Mouse (Mus musculus) CH12.LX (cell line): Measurements from ENCODE around the gene Tnip3. TPM values are rescaled to one million over a fixed set of nuclear protein-coding genes. Genes with fewer than 3 reads are reported as not detected.
A peak's percentile ranks its signal among the peaks of the same experiment; 100 is the strongest.

ENCODE experiments used
- DNase-seq: peaks from one replicate; pipeline ENCODE4 v3.0.0-alpha.2; 2013; ENCODE audit errors: extremely low read depth
- H3K27ac ChIP-seq: 2 replicates; pipeline ENCODE4 v1.5.1; 2012; ENCODE audit warnings: low read depth, mild to moderate bottlenecking, control low read depth, moderate library complexity; ENCODE audit not compliant: insufficient read depth
- H3K27me3 ChIP-seq: replicated peaks from 2 replicates; pipeline ENCODE3; 2012; ENCODE audit warnings: inconsistent platforms
- H3K36me3 ChIP-seq, 2 experiments: replicated peaks in 1 of 2; 2 replicates each; pipeline versions ENCODE3 to v1.6.1; 2012; ENCODE audit warnings: inconsistent platforms in 1 of 2, low read length in 1 of 2, mild to moderate bottlenecking in 1 of 2, mixed read lengths in 1 of 2, moderate library complexity in 1 of 2; ENCODE audit not compliant: control insufficient read depth in 1 of 2, insufficient read depth in 1 of 2
- H3K4me1 ChIP-seq, 2 experiments: 2 replicates each; pipeline ENCODE4 v1.6.1; 2012; ENCODE audit warnings: inconsistent platforms in 1 of 2, moderate library complexity in 1 of 2; ENCODE audit not compliant: insufficient read depth in 2 of 2, control insufficient read depth in 1 of 2
- H3K4me2 ChIP-seq: 2 replicates; pipeline ENCODE4 v1.6.1; 2012; ENCODE audit warnings: low read depth, mild to moderate bottlenecking, control low read depth; ENCODE audit not compliant: poor library complexity, insufficient read depth, severe bottlenecking
- H3K4me3 ChIP-seq, 3 experiments: fragments of 150-350 bp in 1 of 3; sonication (generic) in 1 of 3; replicated peaks in 1 of 3; 2 replicates each; pipeline versions ENCODE3 to v1.5.1; 2011 to 2012; ENCODE audit warnings: low read depth in 2 of 3, low read length in 2 of 3, mild to moderate bottlenecking in 2 of 3, moderate library complexity in 2 of 3, control low read depth in 1 of 3, improper control_type of control experiment in 1 of 3, inconsistent platforms in 1 of 3, mixed read lengths in 1 of 3; ENCODE audit not compliant: poor library complexity in 1 of 3
- H3K79me2 ChIP-seq: replicated peaks from 2 replicates; pipeline ENCODE4 v1.6.1; 2012; ENCODE audit warnings: mild to moderate bottlenecking, moderate library complexity; ENCODE audit not compliant: control insufficient read depth, poor library complexity, insufficient read depth, severe bottlenecking; ENCODE audit errors: extremely low read depth
- H3K9ac ChIP-seq: 2 replicates; pipeline ENCODE4 v1.6.1; 2012; ENCODE audit warnings: low read depth, mild to moderate bottlenecking, control low read depth, moderate library complexity; ENCODE audit not compliant: insufficient read depth
- H3K9me3 ChIP-seq: replicated peaks from 2 replicates; pipeline ENCODE3; 2012; ENCODE audit warnings: low read length, inconsistent platforms, mixed read lengths
- BHLHE40 ChIP-seq: IDR thresholded peaks from 2 replicates; pipeline ENCODE4 v1.6.1; 2011; ENCODE audit warnings: mild to moderate bottlenecking, low read depth, low read length, improper control_type of control experiment
- CHD1 ChIP-seq: IDR thresholded peaks from 2 replicates; pipeline ENCODE4 v1.6.1; 2012; ENCODE audit warnings: low read depth, low read length, improper control_type of control experiment, inconsistent platforms
- CHD2 ChIP-seq: IDR thresholded peaks from 2 replicates; pipeline ENCODE4 v1.6.1; 2011; ENCODE audit warnings: low read length, improper control_type of control experiment
- CTCF ChIP-seq, 2 experiments: IDR thresholded peaks in 1 of 2; conservative IDR thresholded peaks in 1 of 2; 2 replicates each; pipeline ENCODE4 v1.5.1; 2011 to 2012; ENCODE audit warnings: low read depth in 2 of 2, low read length in 2 of 2, improper control_type of control experiment in 1 of 2, inconsistent platforms in 1 of 2, mild to moderate bottlenecking in 1 of 2, moderate library complexity in 1 of 2
- E2F4 ChIP-seq: IDR thresholded peaks from 2 replicates; pipeline ENCODE4 v1.6.1; 2011; ENCODE audit warnings: low read depth, low read length, improper control_type of control experiment; ENCODE audit not compliant: insufficient replicate concordance
- ETS1 ChIP-seq: conservative IDR thresholded peaks from 2 replicates; pipeline ENCODE4 v1.6.1; 2012; ENCODE audit warnings: low read depth, mild to moderate bottlenecking, inconsistent platforms, low read length, improper control_type of control experiment, moderate library complexity
- MAX ChIP-seq: IDR thresholded peaks from 2 replicates; pipeline ENCODE4 v1.6.1; 2011; ENCODE audit warnings: low read length, improper control_type of control experiment
- MXI1 ChIP-seq: IDR thresholded peaks from 2 replicates; pipeline ENCODE4 v1.6.1; 2011; ENCODE audit warnings: mild to moderate bottlenecking, low read depth, low read length, improper control_type of control experiment
- NRF1 ChIP-seq: IDR thresholded peaks from 2 replicates; pipeline ENCODE4 v1.6.1; 2014; ENCODE audit warnings: low read depth, mild to moderate bottlenecking, inconsistent platforms, low read length, improper control_type of control experiment, moderate library complexity
- POLR2A ChIP-seq: IDR thresholded peaks from 2 replicates; pipeline ENCODE4 v1.6.1; 2011; ENCODE audit warnings: low read depth, mild to moderate bottlenecking, improper control_type of control experiment, low read length
- RAD21 ChIP-seq: IDR thresholded peaks from 2 replicates; pipeline ENCODE4 v1.6.1; 2011; ENCODE audit warnings: low read depth, mild to moderate bottlenecking, low read length, improper control_type of control experiment, moderate library complexity
- SMC3 ChIP-seq: IDR thresholded peaks from 2 replicates; pipeline ENCODE4 v1.6.1; 2011; ENCODE audit warnings: low read depth, low read length, improper control_type of control experiment
- TBP ChIP-seq: conservative IDR thresholded peaks from 2 replicates; pipeline ENCODE4 v1.6.1; 2011; ENCODE audit warnings: low read depth, low read length, improper control_type of control experiment
- TCF12 ChIP-seq: IDR thresholded peaks from 2 replicates; pipeline ENCODE4 v1.6.1; 2014; ENCODE audit warnings: low read depth, mild to moderate bottlenecking, inconsistent platforms, low read length, improper control_type of control experiment
- UBTF ChIP-seq: IDR thresholded peaks from 2 replicates; pipeline ENCODE4 v1.6.1; 2012; ENCODE audit warnings: low read depth, mild to moderate bottlenecking, inconsistent platforms, low read length, improper control_type of control experiment, moderate library complexity
- ZC3H11A ChIP-seq: IDR thresholded peaks from 2 replicates; pipeline ENCODE4 v1.6.1; 2012; ENCODE audit warnings: low read depth, mild to moderate bottlenecking, inconsistent platforms, low read length, improper control_type of control experiment
- ZNF384 ChIP-seq: IDR thresholded peaks from 2 replicates; pipeline ENCODE4 v1.6.1; 2012; ENCODE audit warnings: low read depth, low read length, improper control_type of control experiment, inconsistent platforms
- dilution Hi-C: fragments of 300-500 bp; cut with MboI; formaldehyde crosslinking; loops from 2 replicates; pipeline ENCODE4 v1.14.3; 2020; ENCODE audit warnings: low sequenced_read_pairs; ENCODE audit not compliant: extremely low pct_unique_long_range_greater_than_20kb, extremely low pct_ligation_motif_present
- in situ Hi-C: fragments of 300-500 bp; cut with MboI; formaldehyde crosslinking; loops from 3 replicates; pipeline ENCODE4 v1.14.3; 2019; ENCODE audit warnings: low sequenced_read_pairs, low pct_ligation_motif_present, low pct_unique_long_range_greater_than_20kb, mixed read lengths
- polyA plus RNA-seq: library from polyadenylated mRNA; unstranded; fragments of >175 nt; gene quantifications from 2 replicates; pipeline ENCODE4 v1.2.1, GENCODE M21; 2012; ENCODE audit warnings: low read depth; ENCODE audit not compliant: insufficient read length
- total RNA-seq, 2 experiments: library from RNA; depleted of rRNA; stranded (reverse); fragments of 300-350 nt in 1 of 2; fragments of >200 nt in 1 of 2; gene quantifications; 2 replicates each; pipeline ENCODE4 v1.2.3; 2012 to 2014

Gene Tnip3
- total and polyA plus RNA-seq, 3 experiments: 1.4 to 2.5 (median 2.5) TPM

GRCm38 (mm10) chr6:65613924-65614585, 88.9 kb downstream of the Tnip3 start:
- DNase-seq: peak; percentile 59
- Histone ChIP-seq H3K4me2 (0 out of 2 replicates have a peak overlapping the region, but pooled peaks have one; percentile 11), H3K9ac (peak overlapping the region; percentile 17), H3K79me2 (no peaks in the 10 kb centered on the region), H3K4me1 (peaks cover 19 to 53% of the 10 kb centered on the region in 2 experiments), H3K4me3 (no peak overlapping the region), H3K36me3 (no peaks in the 10 kb centered on the region)
- dilution Hi-C loops (no loop called here), in situ Hi-C loops (no loop called here)
- no peak for TF ChIP-seq E2F4
- no peak for TF ChIP-seq MAX
- 0 out of 2 replicates have a peak, but pooled peaks have one; percentile 28 for TF ChIP-seq POLR2A
- TF ChIP-seq BHLHE40: no peak; the same call in 1 of the 2 replicates
- no peak for TF ChIP-seq CHD2
- TF ChIP-seq TBP: peak; percentile 63; the same call in 1 of the 2 replicates
- no peak for TF ChIP-seq CTCF (conservative IDR thresholded peaks at IDR 0.05 in 1 of 2, IDR thresholded peaks at IDR 0.05 in 1 of 2; ENCODE audit: low read depth in 2 of 2, low read length in 2 of 2)
- no peak for TF ChIP-seq ZNF384
- TF ChIP-seq UBTF: no peak
- no peak for TF ChIP-seq CHD1
- no peak for TF ChIP-seq ETS1
- TF ChIP-seq ZC3H11A: no peak
- no peak for TF ChIP-seq RAD21
- no peak for TF ChIP-seq MXI1
- TF ChIP-seq NRF1: no peak
- 0 out of 2 replicates have a peak, but pooled peaks have one; percentile 28 for TF ChIP-seq TCF12
- TF ChIP-seq, all 38 proteins: peak for 3
- H3K27me3 ChIP-seq: no peaks in the 10 kb centered on the region
- no peaks in the 10 kb centered on the region for H3K9me3 ChIP-seq
- H3K27ac ChIP-seq: peak overlapping the region; percentile 49

DNA sequence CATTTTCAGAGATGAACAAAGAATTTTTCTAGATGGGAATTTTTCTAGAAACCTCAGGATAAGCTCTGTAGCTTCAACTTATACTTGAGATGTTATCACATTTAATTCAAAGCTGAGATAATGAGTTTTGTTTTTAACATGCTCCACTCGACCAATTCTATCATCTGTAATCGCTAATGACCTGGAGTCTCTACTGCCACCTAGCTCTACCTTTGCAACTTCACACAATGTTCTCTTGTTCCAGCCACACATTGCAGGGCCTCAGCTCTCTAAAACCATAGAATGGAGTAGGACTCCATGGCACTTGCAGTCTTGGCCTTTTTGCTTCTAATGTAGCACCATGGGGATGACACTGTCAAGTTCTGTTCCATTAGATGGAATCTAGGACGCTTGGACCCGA, 90.5 kb downstream of the Tnip3 start:
- H3K36me3 ChIP-seq: no peaks in the 10 kb centered on the region
- H3K27me3 ChIP-seq: no peaks in the 10 kb centered on the region
- no peaks in the 10 kb centered on the region for H3K79me2 ChIP-seq
- no peak overlapping the region for H3K4me2 ChIP-seq
- no peaks in the 10 kb centered on the region for H3K9me3 ChIP-seq
- in situ Hi-C loops: no loop called here
- dilution Hi-C loops: no loop called here
- DNase-seq: peak; percentile 53
- no peak overlapping the region for H3K9ac ChIP-seq
- H3K4me1 ChIP-seq: peaks cover 19 to 50% of the 10 kb centered on the region in 2 experiments
- no peak for TF ChIP-seq TBP
- peak in 1 of 2 experiments; percentile 76; a peak in 3 of 4 replicates for TF ChIP-seq CTCF (conservative IDR thresholded peaks at IDR 0.05 in 1 of 2, IDR thresholded peaks at IDR 0.05 in 1 of 2; ENCODE audit: low read depth in 2 of 2, low read length in 2 of 2)
- peak; percentile 67 for TF ChIP-seq RAD21
- no peak for TF ChIP-seq CHD1
- peak; percentile 64 for TF ChIP-seq SMC3
- TF ChIP-seq, all 38 proteins: peak for 3
- Histone ChIP-seq H3K27ac (no peak overlapping the region), H3K4me3 (no peak overlapping the region)
